ENCODE assay signal across 7 mouse cellular contexts in the genomic region with DNA sequence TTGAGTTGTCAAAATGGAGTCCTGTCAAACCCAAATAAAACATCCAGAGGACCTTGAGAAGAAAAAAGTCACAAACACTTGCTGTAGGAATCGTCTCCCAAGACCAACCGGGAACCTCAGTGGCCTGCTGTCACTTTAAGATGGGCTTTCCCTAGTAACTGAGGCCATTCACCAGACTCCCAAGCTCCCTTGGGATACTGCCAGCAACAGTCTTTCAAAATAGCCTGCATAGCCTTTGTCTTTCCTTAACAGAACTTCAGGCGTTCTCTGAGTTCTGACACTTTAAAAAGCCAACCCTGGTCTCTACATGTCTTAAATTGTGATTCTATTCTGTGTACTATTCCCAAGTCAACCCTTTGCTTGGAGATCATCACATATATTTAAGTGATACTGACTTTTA.
DNase-seq lines count a peak whose midpoint lies in the region; ATAC-seq and TF ChIP-seq lines count a peak whose summit lies in the region.

No protein-coding gene starts in this region.

- no peak for TF ChIP-seq POLR2A in brain, embryonic 14.5 days (IDR thresholded peaks at IDR 0.05; ENCODE audit: borderline replicate concordance, extremely low read depth, insufficient read depth, insufficient read length, poor library complexity, severe bottlenecking)

- no peak overlapping the region for H3K4me3 ChIP-seq in kidney, embryonic 14.5 days (ENCODE audit: low read length)
- no peak overlapping the region for H3K4me3 ChIP-seq in kidney, postnatal 0 days (replicated peaks; ENCODE audit: low read depth, low read length)

- no peak overlapping the region for H3K4me2 ChIP-seq in kidney, embryonic 14.5 days (replicated peaks; ENCODE audit: low read depth, low read length)
- no peak overlapping the region for H3K4me2 ChIP-seq in kidney, postnatal 0 days (ENCODE audit: low read length)

- 51% methylated on average over 3 of the region's 3 CpGs for WGBS in kidney, embryonic 14.5 days
- 52% methylated on average over 3 of the region's 3 CpGs for WGBS in kidney, postnatal 0 days

- no peaks in the 10 kb centered on the region for H3K27me3 ChIP-seq in kidney, embryonic 14.5 days (ENCODE audit: control insufficient read depth, insufficient read depth, low read length)
- no peaks in the 10 kb centered on the region for H3K27me3 ChIP-seq in kidney, postnatal 0 days (ENCODE audit: insufficient read depth, low read length)

- H3K36me3 ChIP-seq in kidney, embryonic 14.5 days (ENCODE audit: control insufficient read depth, insufficient read depth, low read length) = no peaks in the 10 kb centered on the region
- H3K36me3 ChIP-seq in kidney, postnatal 0 days (ENCODE audit: insufficient read depth, low read length) = no peaks in the 10 kb centered on the region

- no peaks in the 10 kb centered on the region for H3K4me1 ChIP-seq in kidney, embryonic 14.5 days (ENCODE audit: control insufficient read depth, insufficient read depth, low read length)
- H3K4me1 ChIP-seq in kidney, postnatal 0 days (replicated peaks; ENCODE audit: insufficient read depth, low read length) = peaks cover 3% of the 10 kb centered on the region; the same call in 1 of the 2 replicates

- no peak for ATAC-seq in kidney, embryonic 14.5 days (ENCODE audit: low FRiP score, low TSS enrichment)
- ATAC-seq in kidney, postnatal 0 days (replicated peaks; ENCODE audit: low FRiP score, low read depth) = no peak

- no peak overlapping the region for H3K9ac ChIP-seq in kidney, embryonic 14.5 days (ENCODE audit: low read depth, low read length)
- H3K9ac ChIP-seq in kidney, postnatal 0 days (ENCODE audit: low read depth, low read length) = no peak overlapping the region

- DNase-seq in kidney, adult 9 months = peak; percentile 57
- DNase-seq in NIH3T3 (ENCODE audit: low read depth) = peak; percentile 21
- DNase-seq in brain, embryonic 14.5 days (ENCODE audit: low read depth) = peak; percentile 93
- peak; percentile 61 for DNase-seq in kidney, postnatal 0 days (ENCODE audit: low spot score)
- no peak for DNase-seq in thymus, postnatal 36 days
- no peak for DNase-seq in cerebellum, postnatal 25 days

- no peak for TF ChIP-seq CTCF in brain, embryonic 14.5 days (IDR thresholded peaks at IDR 0.05; ENCODE audit: borderline replicate concordance, extremely low read depth, insufficient read depth, insufficient read length)
- no peak for TF ChIP-seq CTCF in kidney, postnatal 0 days (IDR thresholded peaks at IDR 0.05; ENCODE audit: low read depth)

- no peak overlapping the region for H3K27ac ChIP-seq in kidney, embryonic 14.5 days (ENCODE audit: low read depth, low read length)
- H3K27ac ChIP-seq in kidney, postnatal 0 days = no peak overlapping the region

- no peaks in the 10 kb centered on the region for H3K9me3 ChIP-seq in kidney, embryonic 14.5 days (ENCODE audit: control insufficient read depth, low read length)
- no peaks in the 10 kb centered on the region for H3K9me3 ChIP-seq in kidney, postnatal 0 days (replicated peaks; ENCODE audit: low read length)

Comparison
In these comparisons a context has a peak if more than half of its experiments do, and no peak if none do; other contexts are left out.
1. DNase-seq: peak in kidney, adult 9 months (single experiment), NIH3T3 (single experiment), brain, embryonic 14.5 days (single experiment) and kidney, postnatal 0 days (single experiment); none in thymus, postnatal 36 days (0 of 2) and cerebellum, postnatal 25 days (0 of 2).